Mouse (Mus musculus) forebrain, embryonic 16.5 days (tissue): ENCODE results near the gene Pla2g1b. TPM values are rescaled to one million over a fixed set of nuclear protein-coding genes. Genes with fewer than 3 reads are reported as not detected.

Experiments
- ATAC-seq: fragments of 200-750 bp; cut with Nextera tagmentation; 2 replicates; pipeline ENCODE4 v1.8.0; 2017; ENCODE audit warnings: mild to moderate bottlenecking, moderate library complexity
- H3K27ac ChIP-seq: fragments of 300-500 bp; sonication (generic); 2 replicates; pipeline ENCODE4 v1.5.1; 2014; ENCODE audit warnings: low read length, control low read depth
- H3K27me3 ChIP-seq: fragments of 300-500 bp; sonication (generic); replicated peaks from 2 replicates; pipeline ENCODE4 v1.6.1; 2014; ENCODE audit warnings: low read length; ENCODE audit not compliant: control insufficient read depth, insufficient read depth
- H3K36me3 ChIP-seq: fragments of 300-500 bp; sonication (generic); 2 replicates; pipeline ENCODE4 v1.6.1; 2014; ENCODE audit not compliant: control insufficient read depth, insufficient read depth
- H3K4me1 ChIP-seq: fragments of 300-500 bp; sonication (generic); replicated peaks from 2 replicates; pipeline ENCODE4 v1.6.1; 2014; ENCODE audit warnings: low read length; ENCODE audit not compliant: control insufficient read depth, insufficient read depth
- H3K4me2 ChIP-seq: fragments of 300-500 bp; sonication (generic); 2 replicates; pipeline ENCODE4 v1.6.1; 2014; ENCODE audit warnings: mild to moderate bottlenecking, low read length, control low read depth
- H3K4me3 ChIP-seq: fragments of 300-500 bp; sonication (generic); replicated peaks from 2 replicates; pipeline ENCODE4 v1.5.1; 2014; ENCODE audit warnings: mild to moderate bottlenecking, low read length, control low read depth
- H3K9ac ChIP-seq: fragments of 300-500 bp; sonication (generic); replicated peaks from 2 replicates; pipeline ENCODE4 v1.6.1; 2014; ENCODE audit warnings: low read depth, low read length, control low read depth
- H3K9me3 ChIP-seq: fragments of 300-500 bp; sonication (generic); 2 replicates; pipeline ENCODE4 v1.6.1; 2016; ENCODE audit warnings: low read length; ENCODE audit not compliant: control insufficient read depth
- WGBS: fragments of 180-500 bp; shearing (Covaris S2); extraction: QIAGEN DNeasy Blood & Tissue Kit; methylation state at CpG from one replicate; pipeline ENCODE4 v1.1.7; 2014; 5-methylcytosine and 5-hydroxymethylcytosine counted together
- polyA plus RNA-seq: library from polyadenylated mRNA; unstranded; fragments of >200 nt; fragmentation: Nextera tagmentation; extraction: Ambion mirVana; gene quantifications from 2 replicates; pipeline ENCODE4 v1.2.1, GENCODE M21; 2015

The Pla2g1b gene
- polyA plus RNA-seq: not detected in 2 replicates

DNA sequence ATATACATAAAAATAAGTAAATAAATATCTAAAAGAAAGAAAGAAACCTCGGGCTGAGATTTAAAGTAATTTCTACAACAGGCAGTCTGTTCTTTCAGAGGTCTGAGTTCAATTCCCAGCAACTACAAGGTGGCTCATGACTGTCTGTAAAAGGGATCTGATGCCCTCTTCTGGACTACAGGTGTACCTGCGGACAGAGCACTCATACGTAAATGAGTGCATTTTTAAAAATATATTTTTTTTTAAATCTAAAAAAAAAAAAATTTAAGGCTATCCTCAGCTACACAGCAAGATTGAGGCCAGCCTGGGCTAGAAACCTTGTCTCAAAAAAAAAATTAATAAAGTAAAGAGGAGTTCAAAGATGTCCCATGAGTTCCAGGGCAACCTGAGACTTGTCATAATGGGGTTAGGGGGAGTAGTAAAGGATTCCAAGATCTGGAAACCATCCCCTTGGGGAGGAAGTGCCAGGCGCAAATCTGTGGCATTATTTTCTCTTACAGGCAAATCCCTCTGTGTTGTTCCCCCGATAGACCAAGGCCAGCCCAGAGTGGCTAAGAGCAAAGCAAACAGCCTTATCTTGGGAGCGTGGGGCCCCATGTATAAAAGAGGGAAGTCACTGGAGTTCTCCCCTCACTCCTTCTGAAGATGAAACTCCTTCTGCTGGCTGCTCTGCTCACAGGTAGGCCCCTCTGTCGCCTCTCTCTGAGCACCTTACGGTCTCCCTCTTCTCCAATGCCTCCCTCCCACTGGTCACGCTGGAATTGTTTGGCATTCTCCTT is at the start of gene Pla2g1b:
Gene Pla2g1b (plus strand): TSS at position 621 of the 779 bp plus-strand sequence.
- Histone ChIP-seq H3K4me1 (peaks cover 1% of the 10 kb centered on the region), H3K27ac (no peak within 1 kb of the TSS), H3K9ac (no peak within 1 kb of the TSS), H3K36me3 (no peaks in the 10 kb centered on the region), H3K4me3 (no peak within 1 kb of the TSS), H3K27me3 (no peaks in the 10 kb centered on the region), H3K4me2 (no peak within 1 kb of the TSS), H3K9me3 (no peaks in the 10 kb centered on the region)
- 49% methylated on average over 9 of the region's 9 CpGs for WGBS
- no peak for ATAC-seq

DNA sequence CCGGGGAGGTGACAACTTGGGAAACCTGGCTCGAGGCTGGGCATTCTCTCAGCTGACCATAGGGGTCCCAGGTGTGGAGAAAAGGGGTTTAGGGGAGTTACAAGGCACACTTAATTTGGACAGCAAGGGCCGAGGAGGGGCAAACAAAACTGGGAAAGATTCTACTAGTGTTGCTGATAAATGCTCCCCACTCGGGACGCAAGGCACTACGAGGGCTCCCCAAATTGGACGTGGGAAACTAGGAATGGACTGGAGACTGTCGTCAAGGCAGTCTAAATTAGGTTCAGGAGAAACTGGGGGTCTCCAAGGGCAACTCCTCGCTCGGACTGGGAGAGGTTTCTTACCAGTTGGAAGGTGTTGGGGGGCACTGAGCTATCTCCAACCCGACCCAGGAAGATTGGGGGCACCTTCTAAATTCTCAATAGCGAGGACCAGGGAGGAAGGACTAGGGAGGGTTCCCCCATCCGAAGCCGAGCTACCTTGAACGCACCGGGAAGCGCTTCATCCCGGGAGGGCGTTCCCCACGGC is 37.2 kb upstream of the Pla2g1b start:
- Histone ChIP-seq H3K27me3 (no peaks in the 10 kb centered on the region), H3K4me2 (peak overlapping the region; percentile 92), H3K9me3 (no peaks in the 10 kb centered on the region), H3K4me3 (peak overlapping the region; percentile 97), H3K27ac (peak overlapping the region; percentile 93), H3K36me3 (peaks cover 2% of the 10 kb centered on the region; the same call in 1 of the 2 replicates), H3K9ac (peak overlapping the region; percentile 100), H3K4me1 (peaks cover 48% of the 10 kb centered on the region)
- under 1% methylated on average over 20 of the region's 20 CpGs for WGBS
- no peak for ATAC-seq

DNA sequence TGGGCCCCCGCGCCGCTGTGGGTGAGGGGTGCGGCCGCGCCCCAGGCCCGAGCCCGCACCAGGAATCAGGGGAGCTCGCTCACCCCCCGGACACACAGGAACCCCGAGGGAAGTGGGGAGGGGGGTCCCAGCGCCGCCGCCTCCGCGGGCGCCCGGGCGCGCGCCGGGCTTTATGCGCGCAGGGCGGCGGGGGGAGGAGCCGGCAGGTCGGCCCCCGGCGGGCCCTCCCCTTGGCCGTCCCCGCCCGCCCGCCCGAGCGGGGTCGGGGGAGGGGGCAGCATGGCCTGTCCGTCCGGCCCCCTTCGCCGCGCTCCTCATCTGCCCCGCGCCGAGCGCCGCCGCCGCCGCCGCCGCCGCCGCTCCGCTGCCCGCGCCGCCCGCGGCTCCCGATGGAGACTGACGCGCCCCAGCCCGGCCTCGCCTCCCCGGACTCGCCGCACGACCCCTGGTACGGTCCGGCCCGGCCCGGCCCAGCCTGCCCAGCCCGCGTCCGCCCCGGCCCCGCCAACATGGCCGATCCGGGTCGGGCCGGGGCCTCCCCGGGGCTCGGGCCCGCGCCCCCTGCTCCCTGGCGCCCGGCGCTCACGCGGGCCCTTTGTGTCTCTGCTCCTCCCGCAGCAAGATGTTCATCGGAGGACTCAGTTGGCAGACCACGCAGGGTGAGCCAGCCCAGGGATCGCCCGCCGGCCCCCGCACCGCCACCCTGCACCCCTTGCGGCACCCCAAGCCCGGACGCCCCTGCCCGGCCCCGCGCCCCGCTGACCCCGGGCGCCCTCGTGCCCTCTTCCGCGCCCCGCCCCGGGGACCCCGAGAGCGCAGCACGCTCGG is 36.5 kb upstream of the Pla2g1b start, which contains the start of gene Msi1:
Gene Msi1 (plus strand): TSS at position 241 of the 828 bp plus-strand sequence.
- peak within 1 kb of the TSS; percentile 100 for H3K9ac ChIP-seq
- no peaks in the 10 kb centered on the region for H3K9me3 ChIP-seq
- H3K4me2 ChIP-seq: peak within 1 kb of the TSS; percentile 92
- peaks cover 55% of the 10 kb centered on the region for H3K4me1 ChIP-seq
- peak; percentile 76 for ATAC-seq
- peak within 1 kb of the TSS; percentile 97 for H3K4me3 ChIP-seq
- peaks cover 2% of the 10 kb centered on the region; the same call in 1 of the 2 replicates for H3K36me3 ChIP-seq
- 1% methylated on average over 69 of the region's 117 CpGs for WGBS
- H3K27me3 ChIP-seq: no peaks in the 10 kb centered on the region
- peak within 1 kb of the TSS; percentile 93 for H3K27ac ChIP-seq

DNA sequence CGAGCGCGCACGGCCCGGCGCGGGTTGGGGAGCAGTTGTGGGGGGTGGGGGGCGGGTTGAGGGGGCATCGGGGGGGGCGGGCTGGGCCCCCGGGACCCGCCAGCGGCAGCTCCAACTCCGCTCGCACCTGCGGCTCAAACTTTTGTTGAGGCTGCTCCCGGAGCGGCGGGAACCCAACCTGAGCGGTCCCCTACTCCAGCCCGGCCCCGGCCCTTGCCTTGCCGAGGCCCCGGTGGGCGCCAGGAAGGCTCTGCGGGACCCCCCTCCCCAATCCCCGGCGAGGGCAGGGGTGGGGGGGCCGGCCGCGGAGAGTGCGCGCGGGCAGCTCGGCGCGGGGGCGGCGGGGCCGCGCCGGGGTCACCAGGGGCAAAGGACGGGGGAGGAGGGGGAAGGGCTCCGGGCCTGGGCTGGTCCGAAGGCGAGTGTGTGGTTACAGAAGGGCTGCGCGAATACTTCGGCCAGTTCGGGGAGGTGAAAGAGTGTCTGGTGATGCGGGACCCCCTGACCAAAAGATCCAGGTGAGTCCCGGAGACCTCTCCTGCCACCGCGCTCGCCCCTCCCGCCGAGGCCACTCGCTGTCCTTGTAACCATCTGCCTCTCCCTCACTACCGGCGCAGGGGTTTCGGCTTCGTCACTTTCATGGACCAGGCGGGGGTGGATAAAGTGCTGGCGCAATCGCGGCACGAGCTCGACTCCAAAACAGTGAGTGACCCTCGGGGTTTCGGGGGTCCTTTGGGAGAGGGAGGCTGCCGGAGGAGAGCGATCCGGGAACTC is 35.7 kb upstream of the Pla2g1b start:
- Histone ChIP-seq H3K4me2 (peak overlapping the region; percentile 92), H3K4me3 (peak overlapping the region; percentile 97), H3K4me1 (peaks cover 63% of the 10 kb centered on the region), H3K9ac (peak overlapping the region; percentile 100), H3K27ac (peak overlapping the region; percentile 93), H3K27me3 (no peaks in the 10 kb centered on the region), H3K36me3 (peaks cover 2% of the 10 kb centered on the region; the same call in 1 of the 2 replicates), H3K9me3 (no peaks in the 10 kb centered on the region)
- no peak for ATAC-seq
- WGBS: under 1% methylated on average over 53 of the region's 73 CpGs

DNA sequence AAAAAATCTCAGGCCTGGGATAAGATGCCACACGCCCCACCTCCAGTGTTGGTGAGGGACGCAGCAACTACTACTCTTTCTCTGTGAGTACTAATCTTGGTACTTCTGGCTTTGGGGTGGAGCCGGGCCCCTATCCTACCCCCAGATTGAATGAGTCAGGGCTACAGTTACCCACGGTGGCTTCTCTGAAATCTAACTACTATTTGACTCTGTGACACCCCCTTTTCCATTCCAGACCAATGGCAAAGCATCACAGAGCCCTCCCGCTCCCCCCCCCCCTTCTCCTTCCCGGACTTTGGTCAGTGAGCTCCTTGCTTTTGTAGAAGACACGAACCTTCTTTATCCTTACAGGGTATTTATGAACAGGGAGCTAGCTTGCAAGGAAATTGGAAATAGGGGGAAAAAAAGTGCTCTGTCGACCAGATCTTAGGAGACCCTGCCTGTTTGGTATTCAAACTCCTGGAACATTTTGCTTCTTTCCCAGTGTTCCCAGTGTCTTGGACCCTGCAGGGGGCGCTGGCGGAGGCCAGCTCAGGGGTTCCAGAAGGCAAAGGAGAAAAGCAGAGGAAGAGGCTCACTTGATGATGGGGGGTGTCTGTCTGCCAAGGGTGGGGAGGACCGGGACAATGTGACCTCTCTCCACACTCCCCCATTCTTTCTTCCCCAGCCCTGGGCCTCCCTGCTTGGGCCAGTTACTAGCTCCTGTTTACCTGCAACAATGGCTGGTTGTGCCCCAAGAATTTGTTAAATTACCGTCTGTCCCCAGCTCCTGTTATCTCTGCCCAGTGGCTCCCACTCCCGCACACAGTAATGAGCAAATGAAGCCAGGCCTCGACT is 34.8 kb upstream of the Pla2g1b start:
- Histone ChIP-seq H3K4me3 (peak overlapping the region; percentile 97), H3K4me1 (peaks cover 72% of the 10 kb centered on the region), H3K36me3 (peaks cover 2% of the 10 kb centered on the region; the same call in 1 of the 2 replicates), H3K27ac (peak overlapping the region; percentile 93), H3K4me2 (peak overlapping the region; percentile 92), H3K9ac (peak overlapping the region; percentile 100), H3K27me3 (no peaks in the 10 kb centered on the region), H3K9me3 (no peaks in the 10 kb centered on the region)
- under 1% methylated on average over 14 of the region's 14 CpGs for WGBS
- no peak for ATAC-seq

DNA sequence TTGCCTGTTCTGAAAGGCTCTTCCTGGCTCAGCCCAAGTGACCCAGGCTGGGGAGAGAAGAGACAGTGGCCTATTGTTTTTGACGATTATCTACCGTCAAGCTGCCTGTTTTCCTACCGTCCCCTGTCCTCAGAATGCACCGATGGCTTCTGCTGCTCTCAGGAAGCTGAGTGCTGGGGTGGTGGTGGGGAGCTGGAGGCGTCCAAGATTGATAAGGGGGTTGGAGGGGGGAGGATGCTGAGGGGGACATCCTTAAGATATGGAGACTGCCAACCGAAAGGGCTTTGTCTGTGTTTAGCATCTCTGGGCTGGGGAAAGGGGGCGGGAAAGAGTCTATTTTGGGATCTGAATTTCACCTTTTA is 34.2 kb upstream of the Pla2g1b start:
- peak overlapping the region; percentile 93 for H3K27ac ChIP-seq
- H3K4me1 ChIP-seq: peaks cover 77% of the 10 kb centered on the region
- H3K27me3 ChIP-seq: no peaks in the 10 kb centered on the region
- 5% methylated on average over 7 of the region's 7 CpGs for WGBS
- H3K4me3 ChIP-seq: peak overlapping the region; percentile 97
- peak overlapping the region; percentile 100 for H3K9ac ChIP-seq
- no peak for ATAC-seq
- H3K9me3 ChIP-seq: no peaks in the 10 kb centered on the region
- H3K4me2 ChIP-seq: peak overlapping the region; percentile 92
- peaks cover 2% of the 10 kb centered on the region; the same call in 1 of the 2 replicates for H3K36me3 ChIP-seq

DNA sequence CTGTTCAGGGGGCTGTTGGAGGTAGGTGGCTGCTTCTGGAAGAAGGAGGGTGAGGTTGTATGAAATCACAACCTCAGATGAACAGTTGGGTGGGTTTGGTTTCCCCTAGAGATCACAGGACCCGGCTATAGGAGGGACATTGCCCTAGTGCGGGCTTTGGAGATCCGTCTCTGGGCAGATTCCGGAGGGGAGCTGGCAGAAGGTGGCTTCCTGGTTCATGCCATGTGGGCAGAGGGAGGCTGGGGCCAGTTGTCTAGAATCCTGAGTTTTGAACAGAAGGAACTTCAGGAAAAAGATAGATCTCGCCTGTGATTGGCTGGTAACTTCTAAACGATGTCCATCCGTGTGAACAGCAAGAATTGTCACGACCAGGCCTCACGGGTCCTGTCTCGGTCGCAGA is 33.7 kb upstream of the Pla2g1b start:
- WGBS: 18% methylated on average over 11 of the region's 11 CpGs
- H3K27ac ChIP-seq: peak overlapping the region; percentile 93
- H3K27me3 ChIP-seq: no peaks in the 10 kb centered on the region
- H3K9ac ChIP-seq: peak overlapping the region; percentile 100
- H3K9me3 ChIP-seq: no peaks in the 10 kb centered on the region
- peaks cover 2% of the 10 kb centered on the region; the same call in 1 of the 2 replicates for H3K36me3 ChIP-seq
- ATAC-seq: no peak
- H3K4me2 ChIP-seq: peak overlapping the region; percentile 92
- H3K4me3 ChIP-seq: peak overlapping the region; percentile 97
- H3K4me1 ChIP-seq: peaks cover 79% of the 10 kb centered on the region

DNA sequence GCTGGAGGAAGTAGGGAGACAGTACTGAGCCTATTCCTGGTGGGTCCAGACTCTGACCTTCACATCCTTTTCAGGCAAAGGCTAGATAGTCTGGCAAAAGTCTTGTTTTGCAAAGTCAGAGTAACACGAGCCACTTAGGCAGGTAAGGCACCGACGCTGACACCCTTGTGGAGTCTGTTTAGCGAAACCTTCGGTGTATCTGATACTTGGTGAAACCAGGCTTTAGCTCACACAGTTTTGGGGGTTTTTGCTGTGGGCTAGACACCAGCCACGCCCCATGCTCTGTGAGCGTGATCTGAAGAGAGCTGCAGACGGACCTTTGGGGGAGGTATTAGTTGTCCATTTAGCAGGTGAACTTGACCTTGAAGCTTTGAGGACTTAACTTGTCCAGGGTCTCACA is 32.9 kb upstream of the Pla2g1b start:
- no peaks in the 10 kb centered on the region for H3K9me3 ChIP-seq
- no peak overlapping the region; the same call in 1 of the 2 replicates for H3K4me3 ChIP-seq
- H3K4me2 ChIP-seq: peak overlapping the region; percentile 92
- 47% methylated on average over 8 of the region's 8 CpGs for WGBS
- H3K9ac ChIP-seq: peak overlapping the region; percentile 100
- peak overlapping the region; percentile 93 for H3K27ac ChIP-seq
- peaks cover 2% of the 10 kb centered on the region; the same call in 1 of the 2 replicates for H3K36me3 ChIP-seq
- ATAC-seq: no peak
- H3K27me3 ChIP-seq: no peaks in the 10 kb centered on the region
- peaks cover 80% of the 10 kb centered on the region for H3K4me1 ChIP-seq
